Mouse (Mus musculus) lung, embryonic 16.5 days (tissue): ENCODE results near the gene Bbc3. TPM values are rescaled to one million over a fixed set of nuclear protein-coding genes. Genes with fewer than 3 reads are reported as not detected.
"Not testable (repeated sequence)": the region's sequence is repeated elsewhere in the genome, so short reads cannot be mapped to it uniquely, and the experiment has no call there.

Source experiments
- ATAC-seq: fragments of 200-750 bp; cut with Nextera tagmentation; 2 replicates; pipeline ENCODE4 v1.8.0; 2017; ENCODE audit warnings: low read depth, mild to moderate bottlenecking, moderate library complexity
- H3K27ac ChIP-seq: fragments of 300-500 bp; sonication (generic); 2 replicates; pipeline ENCODE4 v1.5.1; 2014; ENCODE audit warnings: mild to moderate bottlenecking, control low read depth, low read length
- H3K27me3 ChIP-seq: fragments of 300-500 bp; sonication (generic); 2 replicates; pipeline ENCODE4 v1.6.1; 2014; ENCODE audit warnings: low read depth, low read length, mixed read lengths; ENCODE audit not compliant: control insufficient read depth, insufficient read depth
- H3K36me3 ChIP-seq: fragments of 300-500 bp; sonication (generic); 2 replicates; pipeline ENCODE4 v1.6.1; 2014; ENCODE audit warnings: low read length; ENCODE audit not compliant: control insufficient read depth, insufficient read depth
- H3K4me1 ChIP-seq: fragments of 300-500 bp; sonication (generic); replicated peaks from 2 replicates; pipeline ENCODE4 v1.6.1; 2014; ENCODE audit warnings: low read length, mixed read lengths; ENCODE audit not compliant: control insufficient read depth, insufficient read depth
- H3K4me2 ChIP-seq: fragments of 300-500 bp; sonication (generic); 2 replicates; pipeline ENCODE4 v1.6.1; 2014; ENCODE audit warnings: low read depth, low read length, control low read depth
- H3K4me3 ChIP-seq: fragments of 300-500 bp; sonication (generic); 2 replicates; pipeline ENCODE4 v1.5.1; 2014; ENCODE audit warnings: mild to moderate bottlenecking, low read length, control low read depth
- H3K9ac ChIP-seq: fragments of 300-500 bp; sonication (generic); 2 replicates; pipeline ENCODE4 v1.6.1; 2014; ENCODE audit warnings: low read length, control low read depth
- H3K9me3 ChIP-seq: fragments of 300-500 bp; sonication (generic); 2 replicates; pipeline ENCODE4 v1.6.1; 2016; ENCODE audit warnings: low read length; ENCODE audit not compliant: control insufficient read depth
- WGBS: fragments of 180-500 bp; shearing (Covaris S2); extraction: QIAGEN DNeasy Blood & Tissue Kit; methylation state at CpG from one replicate; pipeline ENCODE4 v1.1.7; 2014; 5-methylcytosine and 5-hydroxymethylcytosine counted together
- polyA plus RNA-seq: library from polyadenylated mRNA; unstranded; fragments of >200 nt; fragmentation: Nextera tagmentation; extraction: Ambion mirVana; gene quantifications from 2 replicates; pipeline ENCODE4 v1.2.1, GENCODE M21; 2015

The Bbc3 gene
- polyA plus RNA-seq, 1 experiment from 2014 or later: 12.4 TPM

DNA sequence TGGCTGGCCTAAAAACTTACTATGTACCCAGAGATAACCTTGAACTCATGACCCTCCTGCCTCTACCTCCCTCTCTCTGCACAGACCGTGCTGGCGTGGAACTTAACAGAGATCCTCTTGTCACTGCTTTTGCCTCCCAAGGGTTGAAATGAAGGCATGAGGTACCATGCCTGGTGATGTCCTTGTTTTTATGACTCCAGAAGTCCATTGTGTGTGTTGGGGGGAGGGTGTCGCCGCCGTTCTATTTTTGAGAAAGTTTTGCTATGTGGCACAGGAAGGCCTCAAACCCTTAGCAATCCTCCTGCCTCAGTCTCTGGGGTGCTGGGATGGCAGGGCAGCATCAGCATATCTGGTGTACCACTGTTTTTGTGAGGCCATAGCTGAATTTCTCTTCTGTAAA is 9.3 kb upstream of the Bbc3 start:
- WGBS: 78% methylated on average over 5 of the region's 5 CpGs
- H3K9me3 ChIP-seq: no peaks in the 10 kb centered on the region
- no peak overlapping the region for H3K4me3 ChIP-seq
- H3K36me3 ChIP-seq: no peaks in the 10 kb centered on the region
- H3K27me3 ChIP-seq: no peaks in the 10 kb centered on the region
- no peak overlapping the region for H3K27ac ChIP-seq
- H3K4me1 ChIP-seq: peaks cover 28% of the 10 kb centered on the region
- no peak overlapping the region for H3K9ac ChIP-seq
- ATAC-seq: no peak
- H3K4me2 ChIP-seq: no peak overlapping the region

DNA sequence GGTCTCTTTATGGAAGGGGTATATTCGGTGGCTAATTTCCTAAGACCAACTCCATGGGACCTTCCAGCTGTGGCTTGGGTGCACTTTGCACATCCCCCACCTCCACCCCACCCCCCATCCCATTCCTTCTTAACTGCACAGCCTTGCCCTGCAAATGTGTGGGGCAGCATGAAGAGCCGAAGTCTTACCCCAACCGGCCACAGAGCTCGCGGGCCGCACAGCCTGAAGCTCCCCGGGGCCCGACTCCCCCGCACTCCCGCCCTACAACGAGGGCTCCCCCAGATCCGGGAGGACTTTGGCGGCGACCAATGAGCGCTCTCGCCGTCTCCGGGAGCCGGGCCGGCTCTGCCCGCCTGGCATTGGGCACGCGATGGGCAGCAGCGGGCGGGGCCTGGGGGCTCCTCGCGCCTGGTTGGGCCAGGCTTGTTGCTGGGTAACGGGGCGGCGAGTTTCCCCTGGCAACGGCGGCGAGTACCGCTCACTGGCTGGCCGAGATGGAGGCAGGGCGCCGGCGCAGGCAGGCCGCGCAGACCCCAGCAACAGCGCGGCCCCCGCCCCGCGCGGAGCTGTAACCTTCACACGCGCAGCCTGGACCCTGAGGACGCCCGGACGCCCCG is 8.7 kb upstream of the Bbc3 start:
- H3K27ac ChIP-seq: no peak overlapping the region
- peaks cover 26% of the 10 kb centered on the region for H3K4me1 ChIP-seq
- H3K4me3 ChIP-seq: peak overlapping the region; percentile 43
- peak overlapping the region; percentile 42; the same call in 1 of the 2 replicates for H3K9ac ChIP-seq
- no peaks in the 10 kb centered on the region for H3K36me3 ChIP-seq
- peak; percentile 65 for ATAC-seq
- H3K4me2 ChIP-seq: peak overlapping the region; percentile 62
- H3K9me3 ChIP-seq: no peaks in the 10 kb centered on the region
- no peaks in the 10 kb centered on the region for H3K27me3 ChIP-seq
- WGBS: 2% methylated on average over 52 of the region's 52 CpGs

DNA sequence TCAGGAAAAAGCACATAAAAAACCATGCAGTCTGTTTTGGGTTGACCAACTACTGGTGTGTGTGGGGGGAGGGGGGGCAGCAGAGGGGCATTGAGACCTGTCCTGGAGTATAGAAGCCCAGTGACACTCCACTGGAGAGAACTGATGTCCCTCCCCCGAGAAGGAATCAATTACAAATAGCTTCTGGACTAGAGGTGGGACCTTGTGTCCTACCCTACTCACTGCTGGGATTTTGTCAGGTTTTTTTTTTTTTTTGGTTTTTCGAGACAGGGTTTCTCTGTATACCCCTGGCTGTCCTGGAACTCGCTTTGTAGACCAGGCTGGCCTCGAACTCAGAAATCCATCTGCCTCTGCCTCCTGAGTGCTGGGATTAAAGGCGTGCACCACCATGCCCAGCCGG is 1.1 kb upstream of the Bbc3 start:
- H3K27ac ChIP-seq, H3K36me3 ChIP-seq, ATAC-seq, H3K4me2 ChIP-seq, H3K27me3 ChIP-seq, H3K9me3 ChIP-seq, H3K9ac ChIP-seq, H3K4me3 ChIP-seq: not testable (repeated sequence)
- WGBS: 70% methylated on average over 6 of the region's 6 CpGs
- peaks cover 32% of the 10 kb centered on the region for H3K4me1 ChIP-seq

DNA sequence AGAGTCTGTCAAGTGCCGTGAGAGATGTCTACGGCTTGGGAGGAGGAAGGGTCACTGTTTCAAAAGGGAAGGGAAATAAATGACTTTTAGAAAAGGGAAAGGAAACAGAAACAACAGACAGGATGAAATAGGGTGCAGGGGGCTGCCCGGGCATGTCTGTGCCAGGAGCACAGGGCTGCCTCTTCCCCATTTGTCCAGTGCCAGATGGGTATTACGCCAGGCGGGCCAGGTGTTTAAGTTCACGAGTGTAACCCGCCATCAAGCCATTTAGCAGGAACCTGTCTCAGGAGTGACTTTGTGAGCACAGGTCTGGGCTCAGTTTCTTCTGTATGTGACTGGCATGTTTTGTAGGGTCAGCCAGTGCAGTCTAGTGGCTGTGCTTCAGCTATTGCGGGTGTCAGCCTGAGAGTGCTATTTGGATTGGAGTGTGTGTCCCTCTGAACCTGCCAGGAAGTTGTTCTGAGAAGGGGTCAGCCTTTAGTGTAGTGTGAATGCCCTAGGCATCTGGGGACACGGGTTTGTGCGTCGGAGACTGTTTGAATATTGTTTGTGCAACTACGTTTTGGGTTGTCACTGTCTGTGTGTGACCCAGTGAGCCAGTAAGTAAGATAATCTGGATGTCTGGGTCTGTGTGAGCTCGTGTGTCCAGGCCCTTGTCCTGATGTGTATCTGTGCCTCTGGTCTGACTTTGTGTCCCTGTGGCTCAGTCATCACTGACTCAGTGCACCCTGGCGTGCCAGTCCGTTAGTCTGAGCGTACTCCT is 543 bp downstream of the Bbc3 start:
- peak overlapping the region; percentile 71 for H3K9ac ChIP-seq
- H3K27me3 ChIP-seq: peaks cover 4% of the 10 kb centered on the region; the same call in 1 of the 2 replicates
- no peak for ATAC-seq
- no peaks in the 10 kb centered on the region for H3K36me3 ChIP-seq
- H3K4me3 ChIP-seq: peak overlapping the region; percentile 72
- peak overlapping the region; percentile 16; the same call in 1 of the 2 replicates for H3K27ac ChIP-seq
- peaks cover 41% of the 10 kb centered on the region for H3K4me1 ChIP-seq
- WGBS: 24% methylated on average over 16 of the region's 16 CpGs
- peak overlapping the region; percentile 100 for H3K4me2 ChIP-seq
- H3K9me3 ChIP-seq: no peaks in the 10 kb centered on the region

DNA sequence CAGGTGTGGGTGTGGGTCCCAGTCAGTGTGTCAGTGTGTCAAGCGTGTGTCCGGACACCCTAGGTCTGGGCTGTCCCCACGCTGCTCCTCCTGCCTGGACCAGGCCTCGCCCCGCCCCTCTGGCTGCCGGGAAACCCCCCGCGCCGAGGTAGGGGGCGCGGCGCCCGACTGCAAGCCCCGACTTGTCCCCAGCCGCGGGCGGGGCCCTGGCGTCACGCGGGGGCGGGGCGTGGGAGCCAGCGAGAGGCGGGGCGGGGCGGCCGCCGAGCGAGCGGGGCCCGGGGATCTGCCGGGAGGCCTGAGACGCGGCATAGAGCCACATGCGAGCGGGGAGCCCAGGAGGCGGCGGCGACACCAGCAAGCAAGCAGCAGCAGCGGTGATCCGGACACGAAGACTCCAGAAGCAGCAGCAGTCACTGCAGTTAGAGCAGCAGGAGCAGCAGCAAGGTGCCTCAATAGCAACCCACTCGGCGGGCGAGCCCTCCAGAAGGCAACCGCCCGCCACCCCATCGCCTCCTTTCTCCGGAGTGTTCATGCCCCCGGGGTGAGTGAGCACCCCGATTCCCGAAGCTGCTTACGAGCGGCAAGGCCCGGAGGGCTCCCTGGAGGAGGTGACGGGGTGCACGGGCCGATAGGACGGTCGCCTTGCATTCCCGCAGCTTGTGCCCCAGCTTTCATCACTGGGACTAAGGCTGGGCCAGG is 1.3 kb downstream of the Bbc3 start:
- peak overlapping the region; percentile 55 for H3K27ac ChIP-seq
- H3K4me2 ChIP-seq: peak overlapping the region; percentile 100
- H3K4me1 ChIP-seq: peaks cover 46% of the 10 kb centered on the region
- ATAC-seq: peak; percentile 49
- no peaks in the 10 kb centered on the region for H3K9me3 ChIP-seq
- H3K36me3 ChIP-seq: no peaks in the 10 kb centered on the region
- peak overlapping the region; percentile 72 for H3K4me3 ChIP-seq
- peaks cover 4% of the 10 kb centered on the region; the same call in 1 of the 2 replicates for H3K27me3 ChIP-seq
- WGBS: under 1% methylated on average over 59 of the region's 61 CpGs
- H3K9ac ChIP-seq: peak overlapping the region; percentile 71

DNA sequence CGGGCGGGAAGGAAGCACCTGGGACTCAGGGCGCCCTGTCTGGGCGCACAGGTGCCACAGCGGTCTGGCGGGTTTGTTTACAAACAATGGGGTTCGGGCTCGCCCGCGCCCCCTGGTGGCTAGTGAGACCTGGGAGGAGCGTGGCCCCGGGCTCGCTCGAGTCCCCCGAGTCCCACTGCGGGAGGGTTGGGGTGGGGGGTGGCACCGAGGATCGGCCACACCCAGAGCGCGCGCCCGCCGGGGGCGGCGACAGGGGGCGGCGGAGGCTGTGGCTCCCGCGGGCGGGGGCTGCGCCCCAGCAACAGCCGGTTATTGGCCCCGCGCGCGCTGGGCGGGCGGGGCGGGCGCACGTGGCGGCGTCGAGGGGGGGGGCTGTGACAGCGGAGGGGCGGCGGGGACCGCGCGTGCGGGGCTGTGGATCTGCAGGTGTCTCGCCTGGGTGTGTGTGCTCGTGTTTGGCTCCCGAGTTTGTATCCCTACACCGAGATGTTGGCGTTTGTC is 1.9 kb downstream of the Bbc3 start:
- Histone ChIP-seq H3K27ac (peak overlapping the region; percentile 55), H3K4me1 (peaks cover 48% of the 10 kb centered on the region), H3K9ac (peak overlapping the region; percentile 71), H3K9me3 (no peaks in the 10 kb centered on the region), H3K4me3 (peak overlapping the region; percentile 72), H3K36me3 (no peaks in the 10 kb centered on the region), H3K4me2 (peak overlapping the region; percentile 100), H3K27me3 (peaks cover 4% of the 10 kb centered on the region; the same call in 1 of the 2 replicates)
- under 1% methylated on average over 33 of the region's 56 CpGs for WGBS
- ATAC-seq: peak; percentile 10

DNA sequence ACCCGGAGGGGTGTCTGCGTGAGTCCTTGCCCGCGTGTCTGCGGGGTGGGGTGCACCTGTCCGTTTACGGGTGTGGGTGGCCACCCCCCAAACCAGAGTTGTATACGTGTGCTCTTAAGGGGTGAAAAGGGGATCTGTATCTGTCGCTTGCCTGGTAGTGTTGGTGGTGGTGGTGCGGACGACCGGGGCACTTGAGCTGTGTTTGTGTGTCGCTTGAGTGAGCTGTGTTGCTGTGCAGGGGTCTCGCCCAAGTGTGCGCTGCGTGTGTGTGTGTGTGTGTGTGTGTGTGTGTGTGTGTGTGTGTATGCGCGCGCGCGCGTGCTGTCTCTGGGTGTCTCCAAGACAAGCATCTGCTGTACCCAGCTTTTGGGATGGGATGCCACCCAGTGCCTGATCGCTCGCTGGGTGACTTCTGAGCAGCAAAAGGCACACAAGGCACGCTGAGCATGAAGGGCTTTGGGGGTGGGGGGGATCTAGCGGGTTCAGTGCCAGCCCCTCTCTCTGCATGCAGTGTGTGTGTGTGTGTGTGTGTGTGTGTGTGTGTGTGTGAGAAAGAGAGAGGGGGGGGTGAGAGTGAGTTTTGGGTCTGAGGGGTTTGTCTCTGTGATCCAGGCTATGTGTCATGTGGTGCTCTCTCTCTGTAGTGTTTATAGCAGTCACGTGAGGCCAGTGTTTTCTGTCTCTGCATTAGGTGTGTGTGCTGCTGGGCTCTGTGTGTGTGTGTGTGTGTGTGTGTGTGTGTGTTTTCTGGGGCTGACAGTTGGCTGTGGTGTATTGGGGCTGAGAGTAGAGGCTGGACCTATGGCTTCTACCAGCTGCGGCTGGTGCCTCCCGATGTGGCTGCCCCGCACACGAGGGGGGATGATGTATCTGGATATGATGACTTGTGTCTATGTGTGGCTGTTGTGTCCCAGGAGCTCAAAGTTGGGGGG is 2.6 kb downstream of the Bbc3 start:
- WGBS: under 1% methylated on average over 31 of the region's 31 CpGs
- no peak for ATAC-seq
- H3K4me1 ChIP-seq: peaks cover 54% of the 10 kb centered on the region

DNA sequence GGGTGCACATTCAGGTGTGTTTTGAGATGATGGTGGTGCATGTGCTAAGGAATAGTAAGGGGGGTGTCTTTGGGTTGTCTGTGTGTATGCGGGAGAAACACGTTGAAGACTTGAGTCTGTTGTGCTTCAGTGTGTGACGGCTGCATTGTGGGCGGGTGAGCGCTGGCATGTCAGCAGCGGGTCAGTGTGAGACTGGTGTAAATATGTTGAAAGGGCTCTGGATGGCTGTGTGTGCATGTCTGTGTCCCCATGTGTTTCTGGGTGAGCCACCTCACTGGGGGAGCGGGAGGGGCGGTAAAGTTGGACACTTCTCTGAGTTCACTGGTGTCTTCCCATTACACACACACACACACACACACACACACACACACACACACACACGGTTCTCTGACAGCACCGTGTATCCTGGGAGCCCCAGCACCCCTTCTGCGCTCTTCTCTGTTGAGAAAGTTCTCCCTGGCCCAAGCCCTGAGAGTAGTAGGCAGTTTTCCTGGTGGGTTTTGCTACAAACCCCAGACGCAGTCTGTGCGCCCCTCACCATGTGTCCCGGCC is 3.3 kb downstream of the Bbc3 start:
- peak overlapping the region; percentile 100 for H3K4me2 ChIP-seq
- 0% methylated on average over 14 of the region's 14 CpGs for WGBS
- no peak for ATAC-seq
- no peaks in the 10 kb centered on the region for H3K36me3 ChIP-seq
- H3K9me3 ChIP-seq: no peaks in the 10 kb centered on the region
- H3K9ac ChIP-seq: peak overlapping the region; percentile 90
- H3K4me3 ChIP-seq: peak overlapping the region; percentile 72
- peak overlapping the region; percentile 98 for H3K27ac ChIP-seq
- peaks cover 4% of the 10 kb centered on the region; the same call in 1 of the 2 replicates for H3K27me3 ChIP-seq
- H3K4me1 ChIP-seq: peaks cover 54% of the 10 kb centered on the region

More for the DNA sequence above, 2.6 kb downstream of the Bbc3 start:
- Histone ChIP-seq H3K36me3 (no peaks in the 10 kb centered on the region), H3K9ac (peak overlapping the region; percentile 71), H3K27me3 (peaks cover 4% of the 10 kb centered on the region; the same call in 1 of the 2 replicates), H3K4me3 (peak overlapping the region; percentile 72), H3K9me3 (no peaks in the 10 kb centered on the region), H3K4me2 (peak overlapping the region; percentile 100), H3K27ac (peak overlapping the region; percentile 22; the same call in 1 of the 2 replicates)
